Mouse (Mus musculus): ENCODE measurements at regions not wholly inside any gene's neighbourhood (a gene's known extent, or its start where the extent isn't known, plus 50 kb on each side); places are given as distances from the start of the nearest gene placed in this dataset.
A peak's percentile ranks its signal among the peaks of the same experiment; 100 is the strongest.

GRCm38 (mm10) chr3:16941146-16941545 lies 934.9 kb upstream of the Gm5150 start:
- Histone ChIP-seq H3K9ac (replicated peaks; ENCODE audit: low read length) (peak overlapping the region; percentile 17; the same call in 1 of the 2 replicates), H3K36me3 (ENCODE audit: control insufficient read depth, insufficient read depth, low read length) (no peaks in the 10 kb centered on the region), H3K27ac (replicated peaks; ENCODE audit: low read depth, low read length) (peak overlapping the region; percentile 90), H3K27me3 (ENCODE audit: control insufficient read depth, insufficient read depth, low read length) (no peaks in the 10 kb centered on the region), H3K4me1 (ENCODE audit: control insufficient read depth, insufficient read depth, low read length) (peaks cover 34% of the 10 kb centered on the region), H3K9me3 (ENCODE audit: control insufficient read depth, low read length) (no peaks in the 10 kb centered on the region), H3K4me3 (replicated peaks; ENCODE audit: low read depth, low read length) (no peak overlapping the region), H3K4me2 (ENCODE audit: low read length) (peak overlapping the region; percentile 54)
- no peak for ATAC-seq (ENCODE audit: low FRiP score, low TSS enrichment)
- 1% methylated on average over 4 of the region's 4 CpGs for WGBS
- DNase-seq, result peak; percentile 51

DNA sequence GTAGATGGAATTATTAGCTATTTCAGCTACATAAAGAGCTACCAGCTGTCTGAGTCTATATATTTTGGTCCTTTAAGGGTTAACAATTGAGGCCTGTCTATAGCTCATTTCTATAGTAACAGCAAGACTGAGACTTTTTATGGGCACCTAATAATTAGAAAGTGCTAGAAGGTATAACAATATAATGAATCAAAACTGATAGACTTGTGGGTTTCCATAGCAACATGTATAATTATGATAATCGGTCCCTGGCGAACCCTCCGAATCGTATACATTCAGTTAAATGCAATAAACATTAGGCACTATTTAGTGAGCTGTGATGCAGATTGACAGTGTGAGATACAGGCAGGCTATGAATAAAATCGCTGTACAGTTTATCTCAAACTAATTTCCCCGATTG lies 933.3 kb upstream of the Gm5150 start:
- Histone ChIP-seq H3K27ac (replicated peaks; ENCODE audit: low read depth, low read length) (peak overlapping the region; percentile 90), H3K27me3 (ENCODE audit: control insufficient read depth, insufficient read depth, low read length) (no peaks in the 10 kb centered on the region), H3K36me3 (ENCODE audit: control insufficient read depth, insufficient read depth, low read length) (no peaks in the 10 kb centered on the region), H3K9me3 (ENCODE audit: control insufficient read depth, low read length) (no peaks in the 10 kb centered on the region), H3K9ac (replicated peaks; ENCODE audit: low read length) (peak overlapping the region; percentile 39; the same call in 1 of the 2 replicates), H3K4me2 (ENCODE audit: low read length) (peak overlapping the region; percentile 54), H3K4me3 (replicated peaks; ENCODE audit: low read depth, low read length) (no peak overlapping the region), H3K4me1 (ENCODE audit: control insufficient read depth, insufficient read depth, low read length) (peaks cover 34% of the 10 kb centered on the region)
- DNase-seq (peak; percentile 76), ATAC-seq (ENCODE audit: low FRiP score, low TSS enrichment) (peak; percentile 32; the same call in 1 of the 2 replicates)
- 22% methylated on average over 6 of the region's 6 CpGs for WGBS

DNA sequence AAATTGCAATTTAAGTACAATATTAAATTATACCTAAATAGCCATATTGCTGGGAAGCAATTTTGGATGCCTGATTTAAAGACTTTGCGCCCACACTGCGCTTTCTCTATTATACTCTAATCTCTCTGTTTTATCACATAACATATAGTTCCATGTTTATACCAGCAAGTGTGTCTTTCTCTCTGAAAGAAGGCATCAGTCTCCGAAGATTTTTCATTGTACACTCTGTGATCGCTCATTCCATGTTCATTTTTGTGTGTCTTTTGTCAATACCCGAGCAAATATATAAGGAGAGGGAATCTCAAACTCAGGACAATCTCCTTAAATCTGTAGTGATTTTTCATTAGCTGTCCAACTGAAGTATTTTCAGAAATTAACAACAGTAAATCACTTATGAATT lies 932.9 kb upstream of the Gm5150 start:
- H3K4me3 ChIP-seq (replicated peaks; ENCODE audit: low read depth, low read length), result no peak overlapping the region
- H3K4me2 ChIP-seq (ENCODE audit: low read length), result peak overlapping the region; percentile 54
- H3K9ac ChIP-seq (replicated peaks; ENCODE audit: low read length), result peak overlapping the region; percentile 50
- ATAC-seq (ENCODE audit: low FRiP score, low TSS enrichment) (no peak), DNase-seq (peak; percentile 53)
- H3K27ac ChIP-seq (replicated peaks; ENCODE audit: low read depth, low read length), result peak overlapping the region; percentile 90
- H3K4me1 ChIP-seq (ENCODE audit: control insufficient read depth, insufficient read depth, low read length), result peaks cover 34% of the 10 kb centered on the region
- no peaks in the 10 kb centered on the region for H3K36me3 ChIP-seq (ENCODE audit: control insufficient read depth, insufficient read depth, low read length)
- WGBS, result 51% methylated on average over 5 of the region's 5 CpGs
- H3K27me3 ChIP-seq (ENCODE audit: control insufficient read depth, insufficient read depth, low read length), result no peaks in the 10 kb centered on the region
- no peaks in the 10 kb centered on the region for H3K9me3 ChIP-seq (ENCODE audit: control insufficient read depth, low read length)

GRCm38 (mm10) chr3:16938491-16939001 lies 932.3 kb upstream of the Gm5150 start:
- Histone ChIP-seq H3K9me3 (ENCODE audit: control insufficient read depth, low read length) (no peaks in the 10 kb centered on the region), H3K27me3 (ENCODE audit: control insufficient read depth, insufficient read depth, low read length) (no peaks in the 10 kb centered on the region), H3K4me2 (ENCODE audit: low read length) (peak overlapping the region; percentile 54), H3K27ac (replicated peaks; ENCODE audit: low read depth, low read length) (peak overlapping the region; percentile 90), H3K4me3 (replicated peaks; ENCODE audit: low read depth, low read length) (peak overlapping the region; percentile 13; the same call in 1 of the 2 replicates), H3K36me3 (ENCODE audit: control insufficient read depth, insufficient read depth, low read length) (no peaks in the 10 kb centered on the region), H3K9ac (replicated peaks; ENCODE audit: low read length) (peak overlapping the region; percentile 50), H3K4me1 (ENCODE audit: control insufficient read depth, insufficient read depth, low read length) (peaks cover 34% of the 10 kb centered on the region)
- ATAC-seq (ENCODE audit: low FRiP score, low TSS enrichment) (peak; percentile 82), DNase-seq (peak; percentile 81)
- WGBS, result 7% methylated on average over 11 of the region's 11 CpGs

DNA sequence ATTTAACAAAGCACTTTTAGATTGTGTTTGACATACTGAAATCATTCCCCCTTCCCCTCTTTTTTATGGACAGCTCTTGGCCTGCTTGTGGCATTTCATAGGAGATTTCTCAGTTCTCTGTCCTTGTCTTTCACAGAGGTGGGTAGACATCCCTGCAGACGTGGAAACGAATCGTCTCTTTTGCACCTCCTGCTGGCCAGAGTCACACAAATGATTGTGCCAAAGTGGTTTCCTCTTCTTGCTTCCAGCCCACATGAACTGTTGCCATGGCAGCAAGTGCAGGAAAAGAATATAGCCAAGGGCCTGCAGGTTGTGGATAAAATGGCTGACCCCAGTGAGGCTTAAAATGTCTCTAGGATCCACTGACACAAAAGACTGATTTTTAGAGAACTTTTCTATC lies 924.1 kb upstream of the Gm5150 start:
- H3K27me3 ChIP-seq (ENCODE audit: control insufficient read depth, insufficient read depth, low read length), result no peaks in the 10 kb centered on the region
- H3K9ac ChIP-seq (replicated peaks; ENCODE audit: low read length), result no peak overlapping the region
- H3K36me3 ChIP-seq (ENCODE audit: control insufficient read depth, insufficient read depth, low read length), result no peaks in the 10 kb centered on the region
- peak overlapping the region; percentile 38; the same call in 1 of the 2 replicates for H3K27ac ChIP-seq (replicated peaks; ENCODE audit: low read depth, low read length)
- H3K9me3 ChIP-seq (ENCODE audit: control insufficient read depth, low read length), result no peaks in the 10 kb centered on the region
- ATAC-seq (ENCODE audit: low FRiP score, low TSS enrichment) (peak; percentile 60; the same call in 1 of the 2 replicates), DNase-seq (peak; percentile 86)
- H3K4me3 ChIP-seq (replicated peaks; ENCODE audit: low read depth, low read length), result no peak overlapping the region
- 12% methylated on average over 3 of the region's 3 CpGs for WGBS
- no peak overlapping the region for H3K4me2 ChIP-seq (ENCODE audit: low read length)
- H3K4me1 ChIP-seq (ENCODE audit: control insufficient read depth, insufficient read depth, low read length), result no peaks in the 10 kb centered on the region

DNA sequence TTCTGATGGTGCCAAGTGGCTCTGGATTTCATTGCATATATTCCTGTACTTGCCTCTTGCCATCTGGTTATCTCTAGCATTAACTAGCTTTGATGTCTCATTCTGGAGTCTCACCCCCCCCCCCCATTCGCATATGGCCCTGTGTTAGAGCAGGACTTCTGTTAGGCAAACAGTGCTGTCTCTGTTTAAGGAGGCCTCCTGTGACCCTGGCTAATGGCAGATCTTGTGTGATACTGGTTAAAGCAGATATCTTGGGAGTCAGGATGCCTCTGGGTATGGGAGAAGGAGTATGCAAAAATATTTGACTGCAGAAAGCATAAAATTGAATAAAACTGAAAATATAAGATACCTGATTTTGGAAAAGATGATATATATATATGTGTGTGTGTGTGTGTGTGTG lies 923.6 kb upstream of the Gm5150 start:
- Histone ChIP-seq H3K4me3 (replicated peaks; ENCODE audit: low read depth, low read length) (no peak overlapping the region), H3K27me3 (ENCODE audit: control insufficient read depth, insufficient read depth, low read length) (no peaks in the 10 kb centered on the region), H3K9ac (replicated peaks; ENCODE audit: low read length) (no peak overlapping the region), H3K9me3 (ENCODE audit: control insufficient read depth, low read length) (no peaks in the 10 kb centered on the region), H3K4me1 (ENCODE audit: control insufficient read depth, insufficient read depth, low read length) (no peaks in the 10 kb centered on the region), H3K36me3 (ENCODE audit: control insufficient read depth, insufficient read depth, low read length) (no peaks in the 10 kb centered on the region), H3K27ac (replicated peaks; ENCODE audit: low read depth, low read length) (no peak overlapping the region), H3K4me2 (ENCODE audit: low read length) (no peak overlapping the region)
- 78% methylated on average over 1 of the region's 1 CpGs for WGBS
- ATAC-seq (ENCODE audit: low FRiP score, low TSS enrichment), result no peak
- no peak for DNase-seq

DNA sequence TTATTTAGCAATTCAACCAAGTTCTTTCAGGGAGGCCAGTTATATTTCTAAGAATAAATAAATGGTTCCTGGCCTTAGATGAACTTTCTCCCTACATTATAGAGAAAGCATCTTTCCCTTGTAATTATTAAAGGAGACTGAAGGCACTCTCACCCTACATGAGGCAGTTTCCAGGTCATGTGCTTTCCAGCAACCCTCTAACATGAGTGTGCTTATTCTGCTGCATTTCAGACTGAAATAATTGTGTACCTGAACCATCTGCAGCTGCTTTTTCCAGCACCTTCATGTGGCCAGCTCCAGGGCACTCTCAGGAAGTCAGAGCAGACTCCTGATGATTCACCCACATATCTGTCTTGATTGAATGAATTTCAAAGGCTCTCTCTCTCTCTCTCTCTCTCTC lies 917.8 kb upstream of the Gm5150 start:
- Histone ChIP-seq H3K4me2 (ENCODE audit: low read length) (no peak overlapping the region), H3K27ac (replicated peaks; ENCODE audit: low read depth, low read length) (peak overlapping the region; percentile 67), H3K9me3 (ENCODE audit: control insufficient read depth, low read length) (no peaks in the 10 kb centered on the region), H3K36me3 (ENCODE audit: control insufficient read depth, insufficient read depth, low read length) (no peaks in the 10 kb centered on the region), H3K4me1 (ENCODE audit: control insufficient read depth, insufficient read depth, low read length) (peaks cover 18% of the 10 kb centered on the region), H3K27me3 (ENCODE audit: control insufficient read depth, insufficient read depth, low read length) (no peaks in the 10 kb centered on the region), H3K9ac (replicated peaks; ENCODE audit: low read length) (no peak overlapping the region), H3K4me3 (replicated peaks; ENCODE audit: low read depth, low read length) (no peak overlapping the region)
- DNase-seq, result peak; percentile 34
- peak; percentile 17; the same call in 1 of the 2 replicates for ATAC-seq (ENCODE audit: low FRiP score, low TSS enrichment)

GRCm38 (mm10) chr3:16923234-16923914 lies 917.1 kb upstream of the Gm5150 start:
- Histone ChIP-seq H3K27ac (replicated peaks; ENCODE audit: low read depth, low read length) (peak overlapping the region; percentile 68), H3K4me3 (replicated peaks; ENCODE audit: low read depth, low read length) (no peak overlapping the region), H3K9me3 (ENCODE audit: control insufficient read depth, low read length) (no peaks in the 10 kb centered on the region), H3K4me2 (ENCODE audit: low read length) (no peak overlapping the region), H3K27me3 (ENCODE audit: control insufficient read depth, insufficient read depth, low read length) (no peaks in the 10 kb centered on the region), H3K36me3 (ENCODE audit: control insufficient read depth, insufficient read depth, low read length) (no peaks in the 10 kb centered on the region), H3K4me1 (ENCODE audit: control insufficient read depth, insufficient read depth, low read length) (peaks cover 18% of the 10 kb centered on the region), H3K9ac (replicated peaks; ENCODE audit: low read length) (no peak overlapping the region; the same call in 1 of the 2 replicates)
- DNase-seq (peak; percentile 37), ATAC-seq (ENCODE audit: low FRiP score, low TSS enrichment) (peak; percentile 62; the same call in 1 of the 2 replicates)

DNA sequence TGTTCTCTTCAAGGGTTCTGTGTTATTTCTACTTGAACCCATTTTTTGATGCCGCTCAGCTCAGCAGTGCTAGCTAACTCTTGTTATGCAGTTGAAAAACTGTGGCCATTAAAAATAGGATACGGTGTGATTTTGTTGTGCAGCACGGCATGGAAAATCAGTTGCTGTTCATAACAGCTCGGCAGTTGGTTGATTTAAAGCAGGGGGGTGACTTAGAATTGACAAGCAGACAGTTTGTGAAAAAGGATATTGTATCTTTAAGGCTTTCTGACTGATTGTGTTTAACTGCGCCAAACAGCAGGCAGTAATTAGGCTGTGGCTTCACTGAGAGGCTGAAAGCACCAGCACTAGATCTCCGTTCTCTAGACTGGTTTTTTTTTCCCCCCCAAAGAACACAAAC lies 915.1 kb upstream of the Gm5150 start:
- Histone ChIP-seq H3K9ac (replicated peaks; ENCODE audit: low read length) (no peak overlapping the region), H3K27ac (replicated peaks; ENCODE audit: low read depth, low read length) (peak overlapping the region; percentile 66), H3K4me2 (ENCODE audit: low read length) (peak overlapping the region; percentile 31), H3K4me1 (ENCODE audit: control insufficient read depth, insufficient read depth, low read length) (peaks cover 18% of the 10 kb centered on the region), H3K36me3 (ENCODE audit: control insufficient read depth, insufficient read depth, low read length) (no peaks in the 10 kb centered on the region), H3K27me3 (ENCODE audit: control insufficient read depth, insufficient read depth, low read length) (no peaks in the 10 kb centered on the region), H3K9me3 (ENCODE audit: control insufficient read depth, low read length) (no peaks in the 10 kb centered on the region), H3K4me3 (replicated peaks; ENCODE audit: low read depth, low read length) (no peak overlapping the region)
- DNase-seq (peak; percentile 43), ATAC-seq (ENCODE audit: low FRiP score, low TSS enrichment) (no peak)
- 29% methylated on average over 6 of the region's 6 CpGs for WGBS
